Mouse (Mus musculus) layer of hippocampus, adult 9-11 months (tissue): ENCODE measurements around the gene Susd3.

ENCODE experiments used
- DNase-seq: peaks from one replicate; pipeline ENCODE4 v3.0.0; 2022

The Susd3 gene

DNA sequence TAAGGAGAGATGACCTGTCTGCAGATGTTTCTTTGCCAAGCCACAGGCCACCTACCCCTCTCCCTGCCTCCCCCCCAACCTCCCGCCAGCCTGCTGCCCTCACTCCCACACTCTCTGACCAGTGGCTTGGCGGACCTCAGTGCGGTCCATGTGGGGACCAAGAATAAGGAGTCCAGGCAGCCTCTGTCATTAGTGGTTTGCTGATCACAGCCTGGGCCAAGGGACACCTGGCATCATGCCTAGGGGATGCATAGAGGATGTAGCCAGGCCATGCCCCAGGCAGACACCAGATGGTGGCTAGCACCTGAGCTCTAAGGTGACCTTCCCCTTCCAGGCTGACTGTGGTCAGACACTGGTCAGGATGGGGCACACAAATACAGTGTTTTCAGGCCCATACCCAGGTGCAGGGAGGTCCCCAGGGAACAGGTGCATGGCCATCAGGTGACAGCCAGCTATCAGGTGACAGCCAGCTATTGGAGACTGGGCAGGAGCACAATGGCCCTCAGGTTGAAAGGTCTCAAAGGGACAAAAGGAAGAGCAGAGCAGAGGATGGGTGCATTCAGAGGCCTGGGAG lies 67.0 kb downstream of the Susd3 start:
- DNase-seq = no peak

DNA sequence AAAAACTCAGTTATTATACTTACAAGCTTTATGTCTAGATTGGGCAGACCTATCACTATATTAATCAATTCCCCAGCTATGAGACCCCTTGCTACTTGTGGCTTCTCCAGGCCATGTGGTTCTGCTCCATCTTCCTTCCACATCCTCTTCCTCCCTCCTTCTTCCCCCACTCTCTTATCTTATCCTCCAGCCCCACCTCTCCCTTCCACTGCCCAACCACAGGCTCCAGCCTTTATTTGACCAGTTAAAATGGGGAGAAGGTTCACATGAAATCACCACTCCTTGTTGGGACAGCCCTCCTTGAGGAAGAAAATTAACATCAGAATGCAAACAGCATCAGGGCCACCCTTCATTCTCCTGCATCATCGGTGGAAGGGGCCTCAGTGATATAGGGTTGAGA lies 67.8 kb downstream of the Susd3 start:
- no peak for DNase-seq
